Mouse (Mus musculus): ENCODE results near the gene Crat.

- no peak for TF ChIP-seq CTCF (IDR thresholded peaks at IDR 0.05; ENCODE audit: low read depth, low read length)
- no peak for TF ChIP-seq POLR2A (IDR thresholded peaks at IDR 0.05; ENCODE audit: extremely low read depth, insufficient read depth, low read length)
Observed at GRCm38 (mm10) chr2:30414681-30415080, 932 bp downstream of the Crat start.
